Mouse (Mus musculus): ENCODE results near the gene Pik3ip1.

DNA sequence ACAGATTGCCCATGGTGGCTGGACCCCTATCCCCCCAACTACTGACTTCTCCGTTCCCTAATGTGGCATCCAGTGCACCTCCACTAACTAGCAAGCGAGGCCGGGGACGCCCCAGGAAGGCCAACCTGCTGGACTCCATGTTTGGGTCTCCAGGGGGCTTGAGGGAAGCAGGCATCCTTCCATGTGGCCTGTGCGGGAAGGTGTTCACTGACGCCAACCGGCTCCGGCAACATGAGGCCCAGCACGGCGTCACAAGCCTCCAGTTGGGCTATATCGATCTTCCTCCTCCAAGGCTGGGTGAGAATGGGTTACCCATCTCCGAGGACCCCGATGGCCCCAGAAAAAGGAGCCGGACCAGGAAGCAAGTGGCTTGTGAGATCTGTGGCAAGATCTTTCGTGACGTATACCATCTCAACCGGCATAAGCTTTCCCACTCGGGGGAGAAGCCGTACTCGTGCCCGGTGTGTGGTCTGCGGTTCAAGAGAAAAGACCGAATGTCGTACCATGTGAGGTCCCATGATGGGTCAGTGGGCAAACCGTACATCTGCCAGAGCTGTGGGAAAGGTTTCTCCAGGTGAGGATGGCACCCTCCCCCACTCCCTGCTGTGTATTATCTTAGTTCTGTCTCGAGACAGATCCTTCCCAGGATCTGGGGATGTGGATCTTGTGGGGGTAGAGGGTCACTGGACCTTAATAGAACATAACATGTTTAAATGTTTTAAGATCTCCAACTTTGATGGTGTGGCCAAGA lies 38.7 kb upstream of the Pik3ip1 start:
- TF ChIP-seq POLR2A (IDR thresholded peaks at IDR 0.05; ENCODE audit: borderline replicate concordance, extremely low read depth, insufficient read depth, insufficient read length, poor library complexity, severe bottlenecking) (no peak), CTCF (IDR thresholded peaks at IDR 0.05; ENCODE audit: borderline replicate concordance, extremely low read depth, insufficient read depth, insufficient read length) (no peak)
